Mouse (Mus musculus): Measurements from ENCODE around the gene Rpl29. TPM values are rescaled to one million over a fixed set of nuclear protein-coding genes. Genes with fewer than 3 reads are reported as not detected.

Rpl29 gene
- polyA plus RNA-seq, 1 experiment from 2014 or later = 1,256 TPM

GRCm38 (mm10) chr9:106476002-106476923 is 47.0 kb downstream of the Rpl29 start:
- H3K27ac ChIP-seq (ENCODE audit: low read depth, low read length) = 0 out of 2 replicates have a peak overlapping the region, but pooled peaks have one; percentile 1
- H3K9me3 ChIP-seq (ENCODE audit: control insufficient read depth, low read length) = no peaks in the 10 kb centered on the region
- DNase-seq (ENCODE audit: low spot score) (no peak), ATAC-seq (replicated peaks; ENCODE audit: low FRiP score) (peak; percentile 5; the same call in 1 of the 2 replicates)
- peaks cover 11% of the 10 kb centered on the region for H3K36me3 ChIP-seq (ENCODE audit: control insufficient read depth, insufficient read depth, low read length)
- 27% methylated on average over 16 of the region's 16 CpGs for WGBS
- 0 out of 2 replicates have a peak overlapping the region, but pooled peaks have one; percentile 27 for H3K9ac ChIP-seq (ENCODE audit: low read depth, low read length)
- peak overlapping the region; percentile 50 for H3K4me2 ChIP-seq
- peak overlapping the region; percentile 3; the same call in 1 of the 2 replicates for H3K4me3 ChIP-seq (ENCODE audit: low read depth, low read length)
- peaks cover 27% of the 10 kb centered on the region for H3K4me1 ChIP-seq (replicated peaks; ENCODE audit: control insufficient read depth, insufficient read depth, low read length)
- H3K27me3 ChIP-seq (replicated peaks; ENCODE audit: control insufficient read depth, insufficient read depth, low read length) = no peaks in the 10 kb centered on the region

GRCm38 (mm10) chr9:106476924-106477484 is 47.8 kb downstream of the Rpl29 start, which contains the start of gene Parp3:
Gene Parp3, minus strand, starts transcription at chr9:106476949.
- Histone ChIP-seq H3K27ac (ENCODE audit: low read depth, low read length) (0 out of 2 replicates have a peak within 1 kb of the TSS, but pooled peaks have one; percentile 1), H3K9me3 (ENCODE audit: control insufficient read depth, low read length) (no peaks in the 10 kb centered on the region), H3K9ac (ENCODE audit: low read depth, low read length) (peak within 1 kb of the TSS; percentile 63), H3K4me1 (replicated peaks; ENCODE audit: control insufficient read depth, insufficient read depth, low read length) (peaks cover 27% of the 10 kb centered on the region), H3K4me2 (peak within 1 kb of the TSS; percentile 77), H3K27me3 (replicated peaks; ENCODE audit: control insufficient read depth, insufficient read depth, low read length) (no peaks in the 10 kb centered on the region), H3K36me3 (ENCODE audit: control insufficient read depth, insufficient read depth, low read length) (peaks cover 15% of the 10 kb centered on the region), H3K4me3 (ENCODE audit: low read depth, low read length) (peak within 1 kb of the TSS; percentile 86)
- DNase-seq (ENCODE audit: low spot score) (peak; percentile 96), ATAC-seq (replicated peaks; ENCODE audit: low FRiP score) (peak; percentile 98)
- WGBS = under 1% methylated on average over 41 of the region's 41 CpGs

GRCm38 (mm10) chr9:106477649-106478048 is 48.4 kb downstream of the Rpl29 start:
- Histone ChIP-seq H3K9ac (ENCODE audit: low read depth, low read length) (peak overlapping the region; percentile 63), H3K36me3 (ENCODE audit: control insufficient read depth, insufficient read depth, low read length) (peaks cover 15% of the 10 kb centered on the region), H3K27me3 (replicated peaks; ENCODE audit: control insufficient read depth, insufficient read depth, low read length) (no peaks in the 10 kb centered on the region), H3K4me3 (ENCODE audit: low read depth, low read length) (peak overlapping the region; percentile 86), H3K9me3 (ENCODE audit: control insufficient read depth, low read length) (no peaks in the 10 kb centered on the region), H3K27ac (ENCODE audit: low read depth, low read length) (no peak overlapping the region), H3K4me1 (replicated peaks; ENCODE audit: control insufficient read depth, insufficient read depth, low read length) (peaks cover 27% of the 10 kb centered on the region), H3K4me2 (peak overlapping the region; percentile 77)
- ATAC-seq (replicated peaks; ENCODE audit: low FRiP score) (no peak), DNase-seq (ENCODE audit: low spot score) (no peak)
- WGBS = 1% methylated on average over 16 of the region's 16 CpGs

GRCm38 (mm10) chr9:106478101-106478500 is 48.8 kb downstream of the Rpl29 start:
- DNase-seq (ENCODE audit: low spot score) (no peak), ATAC-seq (replicated peaks; ENCODE audit: low FRiP score) (no peak)
- H3K4me3 ChIP-seq (ENCODE audit: low read depth, low read length) = peak overlapping the region; percentile 86
- H3K27ac ChIP-seq (ENCODE audit: low read depth, low read length) = no peak overlapping the region
- H3K27me3 ChIP-seq (replicated peaks; ENCODE audit: control insufficient read depth, insufficient read depth, low read length) = no peaks in the 10 kb centered on the region
- H3K4me1 ChIP-seq (replicated peaks; ENCODE audit: control insufficient read depth, insufficient read depth, low read length) = peaks cover 27% of the 10 kb centered on the region
- H3K9ac ChIP-seq (ENCODE audit: low read depth, low read length) = peak overlapping the region; percentile 63
- H3K9me3 ChIP-seq (ENCODE audit: control insufficient read depth, low read length) = no peaks in the 10 kb centered on the region
- WGBS = 71% methylated on average over 9 of the region's 9 CpGs
- peaks cover 19% of the 10 kb centered on the region for H3K36me3 ChIP-seq (ENCODE audit: control insufficient read depth, insufficient read depth, low read length)
- peak overlapping the region; percentile 77 for H3K4me2 ChIP-seq

GRCm38 (mm10) chr9:106480541-106480940 is 51.3 kb downstream of the Rpl29 start:
- H3K27ac ChIP-seq (ENCODE audit: low read depth, low read length) = no peak overlapping the region
- H3K4me3 ChIP-seq (ENCODE audit: low read depth, low read length) = no peak overlapping the region
- 93% methylated on average over 7 of the region's 7 CpGs for WGBS
- no peak overlapping the region for H3K9ac ChIP-seq (ENCODE audit: low read depth, low read length)
- H3K27me3 ChIP-seq (replicated peaks; ENCODE audit: control insufficient read depth, insufficient read depth, low read length) = no peaks in the 10 kb centered on the region
- no peak overlapping the region for H3K4me2 ChIP-seq
- DNase-seq (ENCODE audit: low spot score) (no peak), ATAC-seq (replicated peaks; ENCODE audit: low FRiP score) (no peak)
- peaks cover 15% of the 10 kb centered on the region for H3K4me1 ChIP-seq (replicated peaks; ENCODE audit: control insufficient read depth, insufficient read depth, low read length)
- H3K9me3 ChIP-seq (ENCODE audit: control insufficient read depth, low read length) = no peaks in the 10 kb centered on the region
- H3K36me3 ChIP-seq (ENCODE audit: control insufficient read depth, insufficient read depth, low read length) = peaks cover 34% of the 10 kb centered on the region

GRCm38 (mm10) chr9:106481075-106481474 is 51.8 kb downstream of the Rpl29 start:
- no peak for ATAC-seq (replicated peaks; ENCODE audit: low FRiP score)
- no peaks in the 10 kb centered on the region for H3K27me3 ChIP-seq (replicated peaks; ENCODE audit: control insufficient read depth, insufficient read depth, low read length)

More at GRCm38 (mm10) chr9:106481075-106481474, 51.8 kb downstream of the Rpl29 start:
- H3K4me1 ChIP-seq (replicated peaks; ENCODE audit: control insufficient read depth, insufficient read depth, low read length) = peaks cover 11% of the 10 kb centered on the region
- H3K9ac ChIP-seq (ENCODE audit: low read depth, low read length) = no peak overlapping the region
- no peaks in the 10 kb centered on the region for H3K9me3 ChIP-seq (ENCODE audit: control insufficient read depth, low read length)
- no peak for DNase-seq (ENCODE audit: low spot score)
- no peak overlapping the region for H3K4me3 ChIP-seq (ENCODE audit: low read depth, low read length)
- peaks cover 37% of the 10 kb centered on the region for H3K36me3 ChIP-seq (ENCODE audit: control insufficient read depth, insufficient read depth, low read length)
- WGBS = 83% methylated on average over 15 of the region's 15 CpGs
- no peak overlapping the region for H3K4me2 ChIP-seq
- H3K27ac ChIP-seq (ENCODE audit: low read depth, low read length) = no peak overlapping the region

Other genes with a start within 250 kb of the Rpl29 start
- gene Ppm1m, start 229.7 kb upstream of the Rpl29 start, polyA plus RNA-seq (2014; fragmentation: Nextera tagmentation; extraction: Ambion mirVana) = 25.3 and 26.9 TPM in 2 replicates
- gene Twf2, start 226.3 kb upstream of the Rpl29 start, polyA plus RNA-seq (2014; fragmentation: Nextera tagmentation; extraction: Ambion mirVana) = 58.4 and 61.1 TPM in 2 replicates
- gene Tlr9, start 206.9 kb upstream of the Rpl29 start, polyA plus RNA-seq (2014; fragmentation: Nextera tagmentation; extraction: Ambion mirVana) = not detected in 2 replicates
- 57.4 and 67.9 TPM in 2 replicates for gene Alas1, start 180.8 kb upstream of the Rpl29 start, polyA plus RNA-seq (2014; fragmentation: Nextera tagmentation; extraction: Ambion mirVana)
- gene Poc1a, start 148.4 kb upstream of the Rpl29 start, polyA plus RNA-seq (2014; fragmentation: Nextera tagmentation; extraction: Ambion mirVana) = 36.6 and 39.0 TPM in 2 replicates
- 17.8 and 18.1 TPM in 2 replicates for gene Dusp7, start 60.8 kb upstream of the Rpl29 start, polyA plus RNA-seq (2014; fragmentation: Nextera tagmentation; extraction: Ambion mirVana)
- gene Acy1, start 8.9 kb downstream of the Rpl29 start, polyA plus RNA-seq (2014; fragmentation: Nextera tagmentation; extraction: Ambion mirVana) = 51.1 and 52.3 TPM in 2 replicates
- gene Abhd14b, start 18.0 kb downstream of the Rpl29 start, polyA plus RNA-seq (2014; fragmentation: Nextera tagmentation; extraction: Ambion mirVana) = 19.5 and 19.7 TPM in 2 replicates
- gene Abhd14a, start 18.2 kb downstream of the Rpl29 start, polyA plus RNA-seq (2014; fragmentation: Nextera tagmentation; extraction: Ambion mirVana) = 53.6 and 54.0 TPM in 2 replicates
- gene Pcbp4, start 23.8 kb downstream of the Rpl29 start, polyA plus RNA-seq (2014; fragmentation: Nextera tagmentation; extraction: Ambion mirVana) = 62.4 and 63.2 TPM in 2 replicates
- gene Gpr62, start 36.5 kb downstream of the Rpl29 start, polyA plus RNA-seq (2014; fragmentation: Nextera tagmentation; extraction: Ambion mirVana) = 0.11 TPM in 1 of 2 replicates, not detected in the other
- gene Rrp9, start 46.5 kb downstream of the Rpl29 start, polyA plus RNA-seq (2014; fragmentation: Nextera tagmentation; extraction: Ambion mirVana) = 85.4 and 92.8 TPM in 2 replicates
- 1.5 and 1.6 TPM in 2 replicates for gene Parp3, start 47.5 kb downstream of the Rpl29 start, polyA plus RNA-seq (2014; fragmentation: Nextera tagmentation; extraction: Ambion mirVana)
- gene Iqcf1, start 70.5 kb downstream of the Rpl29 start, polyA plus RNA-seq (2014; fragmentation: Nextera tagmentation; extraction: Ambion mirVana) = not detected in 2 replicates
- gene Iqcf5, start 85.1 kb downstream of the Rpl29 start, polyA plus RNA-seq (2014; fragmentation: Nextera tagmentation; extraction: Ambion mirVana) = not detected in 2 replicates
- gene Iqcf3, start 132.2 kb downstream of the Rpl29 start, polyA plus RNA-seq (2014; fragmentation: Nextera tagmentation; extraction: Ambion mirVana) = not detected in 2 replicates
- not detected in 2 replicates for gene Iqcf4, start 141.5 kb downstream of the Rpl29 start, polyA plus RNA-seq (2014; fragmentation: Nextera tagmentation; extraction: Ambion mirVana)
- not detected in 2 replicates for gene Iqcf6, start 197.1 kb downstream of the Rpl29 start, polyA plus RNA-seq (2014; fragmentation: Nextera tagmentation; extraction: Ambion mirVana)
- gene Grm2, start 226.6 kb downstream of the Rpl29 start, polyA plus RNA-seq (2014; fragmentation: Nextera tagmentation; extraction: Ambion mirVana) = not detected in 2 replicates

Data from liver, embryonic 11.5 days (tissue).